Mouse (Mus musculus): ENCODE results near the gene Spata1.

DNA sequence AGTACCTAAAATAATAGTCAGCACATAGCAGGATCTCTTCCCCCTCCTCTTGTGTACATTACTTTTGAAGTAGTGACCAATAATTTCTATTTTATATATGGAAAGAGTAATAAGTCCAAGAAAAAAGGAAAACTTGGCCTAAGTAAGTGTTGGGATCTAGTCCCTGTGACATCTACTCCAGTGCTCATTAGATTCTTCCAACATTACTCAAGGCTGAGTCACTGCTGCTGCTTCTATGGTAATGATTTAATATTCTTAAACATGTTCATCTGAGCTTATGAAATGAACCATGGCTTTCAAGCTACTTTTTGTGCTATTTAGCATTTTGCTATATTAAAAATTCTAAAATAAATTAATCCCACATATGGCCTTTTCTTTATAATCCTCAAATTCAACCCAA lies 25.8 kb downstream of the Spata1 start:
- no peak for TF ChIP-seq CTCF (IDR thresholded peaks at IDR 0.05; ENCODE audit: low read depth, low read length)
- no peak for TF ChIP-seq GATA1 (IDR thresholded peaks at IDR 0.05; ENCODE audit: borderline replicate concordance, low read length)
- TF ChIP-seq TAL1 (conservative IDR thresholded peaks at IDR 0.05; ENCODE audit: low read depth, low read length): no peak

Measured in G1E (cell line).